Mouse (Mus musculus) right cerebral cortex, postnatal 25 days (tissue): ENCODE data around the gene Wdr62.
"Not testable (repeated sequence)": the region's sequence is repeated elsewhere in the genome, so short reads cannot be mapped to it uniquely, and the experiment has no call there.

Experiments used
- DNase-seq: peaks from one replicate; pipeline ENCODE4 v3.0.0; 2022

The Wdr62 gene

GRCm38 (mm10) chr7:30202895-30203690 is 77.1 kb downstream of the Wdr62 start:
- DNase-seq: no peak

DNA sequence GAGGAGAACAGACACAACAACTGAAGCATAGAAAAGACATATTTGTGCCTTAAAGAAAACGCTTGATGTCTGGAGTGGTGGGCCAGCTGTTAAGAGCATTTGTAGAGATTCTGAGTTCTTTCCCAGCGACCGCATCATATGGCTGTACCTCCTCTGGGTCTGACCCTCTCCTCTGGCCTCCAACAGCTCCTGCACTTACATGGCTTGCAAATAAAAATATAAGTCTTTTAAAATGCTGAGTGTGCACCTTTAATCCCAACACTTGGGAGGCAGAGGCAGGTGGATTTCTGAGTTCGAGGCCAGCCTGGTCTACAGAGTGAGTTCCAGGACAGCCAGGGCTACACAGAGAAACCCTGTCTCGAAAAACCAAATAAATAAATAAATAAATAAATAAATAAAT is 79.6 kb downstream of the Wdr62 start:
- DNase-seq: not testable (repeated sequence)

GRCm38 (mm10) chr7:30200200-30200599 is 80.0 kb downstream of the Wdr62 start:
- DNase-seq: no peak

DNA sequence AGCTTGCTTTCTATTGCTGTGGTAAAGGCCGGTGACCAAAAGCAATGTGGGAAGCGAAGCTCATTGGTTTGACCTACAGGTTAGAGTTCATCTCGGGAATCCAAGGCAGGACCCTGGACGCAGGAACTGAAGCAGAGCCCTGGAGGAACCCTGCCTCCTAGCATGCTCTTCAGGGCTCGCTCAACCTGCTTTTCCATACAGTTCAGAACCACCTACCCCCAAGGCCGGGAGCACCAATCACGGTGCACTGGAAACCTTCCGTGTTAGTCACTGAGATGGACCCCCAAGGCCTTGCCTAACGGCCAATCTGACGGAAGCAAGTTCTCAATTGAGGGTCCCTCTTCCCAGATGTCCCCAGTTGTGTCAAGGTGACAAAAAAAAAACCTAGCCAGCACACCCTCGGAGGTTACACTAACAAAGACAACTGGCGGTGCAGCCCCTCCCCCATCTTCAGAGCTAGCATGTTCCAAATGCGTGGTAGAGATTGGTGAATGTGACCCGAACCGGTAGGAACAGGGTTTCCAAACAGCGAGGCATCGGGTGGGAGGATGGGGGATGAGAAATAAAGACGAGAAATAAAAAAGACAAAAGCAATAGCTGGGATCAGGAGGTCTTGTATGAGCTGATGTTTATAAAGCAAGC is 80.6 kb downstream of the Wdr62 start:
- DNase-seq: no peak

DNA sequence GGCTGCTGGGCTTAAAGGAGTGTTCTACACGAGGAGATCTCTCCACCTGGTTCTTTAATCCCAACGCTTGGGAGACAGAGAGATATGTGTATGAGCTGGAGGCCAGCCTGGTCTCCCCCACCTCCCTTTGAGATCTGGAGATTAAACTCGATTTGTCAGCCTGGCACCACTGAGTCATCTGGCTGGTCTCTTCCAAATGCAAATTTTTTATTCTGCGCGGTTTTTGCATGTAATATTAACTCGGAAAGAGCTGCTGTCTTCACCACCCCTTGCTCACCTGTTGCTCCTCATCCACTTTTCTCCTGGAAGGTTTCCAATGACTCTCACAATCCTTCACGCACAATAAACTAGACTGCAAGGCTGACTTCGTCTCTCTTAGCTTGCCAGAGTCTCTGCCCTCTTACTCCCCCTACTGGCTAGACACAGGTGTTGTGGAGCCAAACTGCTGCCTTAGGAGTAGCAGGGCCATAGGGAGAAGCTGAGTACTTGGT is 81.7 kb downstream of the Wdr62 start, which contains the start of gene Capns1:
Capns1 (minus strand) TSS at position 331 of the 491 bp plus-strand sequence.
- DNase-seq: peak; percentile 58

DNA sequence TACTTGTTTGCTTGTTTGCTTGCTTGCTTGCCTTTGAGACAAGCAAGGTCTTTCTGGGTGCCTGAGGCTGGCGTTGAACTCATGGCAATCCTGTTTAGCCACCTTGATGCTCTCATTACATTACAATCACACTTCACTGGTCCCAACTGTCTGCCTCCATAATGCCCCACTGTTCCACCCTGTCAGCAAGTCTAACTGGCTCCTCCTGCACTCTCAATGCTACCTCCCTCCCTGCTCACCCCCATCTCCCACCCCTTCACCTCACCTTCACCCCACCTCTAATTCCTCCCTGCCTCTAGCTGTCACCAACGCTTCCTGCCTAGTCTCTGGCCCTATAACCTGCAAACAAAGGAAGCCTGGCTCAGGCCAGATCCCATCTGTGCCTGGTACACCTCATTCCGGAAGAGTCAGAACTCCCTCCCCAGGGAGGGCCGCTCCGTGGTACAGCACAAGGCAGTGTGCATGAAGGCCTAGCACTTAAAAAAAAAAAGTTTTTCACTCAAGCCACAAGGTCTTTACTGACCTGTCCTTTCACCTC is 82.6 kb downstream of the Wdr62 start:
- no peak for DNase-seq

DNA sequence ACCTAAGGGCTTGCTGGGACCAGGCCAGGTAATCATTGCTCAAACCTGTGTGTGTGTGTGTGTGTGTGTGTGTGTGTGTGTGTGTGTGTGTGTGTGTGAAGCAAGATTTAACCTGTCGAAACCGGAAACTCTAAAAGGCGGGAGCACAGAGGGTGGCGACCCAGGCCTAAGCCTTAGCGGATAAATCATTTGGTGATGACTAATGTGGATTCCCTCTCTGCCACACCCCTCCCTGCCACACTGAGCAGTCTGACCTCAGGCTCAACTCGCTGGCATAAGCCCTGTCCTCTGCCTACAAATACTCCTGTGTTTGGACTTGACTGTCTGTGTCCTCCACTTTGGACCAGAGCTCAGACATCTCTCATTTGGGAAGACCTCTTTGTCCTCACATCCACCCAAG is 84.0 kb downstream of the Wdr62 start:
- no peak for DNase-seq

DNA sequence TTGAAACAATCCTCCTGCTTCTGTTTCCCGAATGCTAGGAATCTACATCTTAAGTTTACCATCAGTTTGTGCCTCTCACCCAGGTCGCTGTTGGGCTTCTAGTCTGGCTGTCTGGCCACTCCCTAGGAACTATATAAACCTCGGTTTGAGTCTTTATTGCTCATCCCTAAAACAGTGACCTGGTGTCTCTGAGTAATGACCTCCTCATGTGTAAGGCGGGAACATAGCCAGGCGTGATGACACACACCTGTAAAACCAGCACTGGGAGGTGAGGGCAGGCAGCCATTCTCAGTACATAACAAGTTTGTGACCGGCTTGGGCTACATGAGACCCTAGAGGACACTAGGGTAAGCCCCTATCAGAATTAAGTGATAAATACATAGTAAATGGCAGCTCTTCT is 84.8 kb downstream of the Wdr62 start:
- DNase-seq: no peak

GRCm38 (mm10) chr7:30194884-30195283 is 85.3 kb downstream of the Wdr62 start:
- peak; percentile 90 for DNase-seq

GRCm38 (mm10) chr7:30194101-30194831 is 86.0 kb downstream of the Wdr62 start:
- peak; percentile 38 for DNase-seq

- DNase-seq: peak; percentile 72
These were observed 86.6 kb downstream of the Wdr62 start for GRCm38 (mm10) chr7:30193581-30194100.

DNA sequence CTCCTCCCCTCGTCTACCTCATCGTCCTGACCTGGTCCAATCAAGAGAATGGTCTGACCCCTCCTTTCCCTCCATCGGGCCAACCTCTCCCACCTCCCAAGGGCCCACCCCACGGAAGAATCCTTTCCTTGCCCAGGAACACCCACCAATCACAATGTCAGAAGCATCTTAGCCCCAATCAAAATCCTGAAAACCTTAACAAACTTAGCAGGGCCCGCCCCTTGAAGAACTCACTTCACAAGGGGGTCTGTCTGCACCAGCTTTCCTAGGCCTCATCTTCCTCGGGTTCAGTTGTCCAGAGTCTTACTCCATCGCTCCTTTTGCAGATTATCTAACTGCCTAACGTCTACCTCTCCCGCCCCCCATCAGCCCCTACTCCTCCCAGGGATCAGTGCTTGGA is 87.2 kb downstream of the Wdr62 start:
- DNase-seq: no peak

GRCm38 (mm10) chr7:30192088-30192487 is 88.1 kb downstream of the Wdr62 start:
- no peak for DNase-seq
